Mouse (Mus musculus): ENCODE measurements around the gene Ppp2r2c. TPM values are rescaled to one million over a fixed set of nuclear protein-coding genes. Genes with fewer than 3 reads are reported as not detected.

The Ppp2r2c gene
- polyA plus RNA-seq, 1 experiment from 2014 or later: 12.2 TPM

- 54% methylated on average over 6 of the region's 6 CpGs for WGBS
Measured at GRCm38 (mm10) chr5:36900189-36900619, 31.9 kb downstream of the Ppp2r2c start.

GRCm38 (mm10) chr5:36902807-36903206 lies 34.5 kb downstream of the Ppp2r2c start:
- H3K27me3 ChIP-seq: no peaks in the 10 kb centered on the region
- H3K9me3 ChIP-seq: no peaks in the 10 kb centered on the region
- H3K4me3 ChIP-seq (replicated peaks): no peak overlapping the region
- no peaks in the 10 kb centered on the region for H3K36me3 ChIP-seq
- no peak overlapping the region for H3K4me2 ChIP-seq (replicated peaks)
- no peak for ATAC-seq
- H3K4me1 ChIP-seq (replicated peaks): peaks cover 15% of the 10 kb centered on the region
- WGBS: 82% methylated on average over 2 of the region's 2 CpGs
- H3K9ac ChIP-seq (replicated peaks): no peak overlapping the region
- H3K27ac ChIP-seq: no peak overlapping the region

More at GRCm38 (mm10) chr5:36900189-36900619, 31.9 kb downstream of the Ppp2r2c start:
- Histone ChIP-seq H3K4me3 (replicated peaks) (no peak overlapping the region), H3K4me1 (replicated peaks) (peaks cover 5% of the 10 kb centered on the region), H3K27me3 (no peaks in the 10 kb centered on the region), H3K4me2 (replicated peaks) (no peak overlapping the region), H3K36me3 (no peaks in the 10 kb centered on the region), H3K27ac (peak overlapping the region; percentile 10; the same call in 1 of the 2 replicates), H3K9ac (replicated peaks) (no peak overlapping the region), H3K9me3 (no peaks in the 10 kb centered on the region)
- ATAC-seq: no peak

- Histone ChIP-seq H3K9me3 (no peaks in the 10 kb centered on the region), H3K4me3 (replicated peaks) (no peak overlapping the region), H3K4me1 (replicated peaks) (peaks cover 19% of the 10 kb centered on the region), H3K4me2 (replicated peaks) (no peak overlapping the region), H3K36me3 (no peaks in the 10 kb centered on the region), H3K27me3 (no peaks in the 10 kb centered on the region), H3K27ac (no peak overlapping the region), H3K9ac (replicated peaks) (no peak overlapping the region)
- no peak for ATAC-seq
- WGBS: 90% methylated on average over 2 of the region's 2 CpGs
Measured at GRCm38 (mm10) chr5:36904131-36904530, 35.8 kb downstream of the Ppp2r2c start.

- 80% methylated on average over 9 of the region's 9 CpGs for WGBS
- ATAC-seq: no peak
- Histone ChIP-seq H3K4me1 (replicated peaks) (peaks cover 19% of the 10 kb centered on the region), H3K4me3 (replicated peaks) (no peak overlapping the region), H3K9ac (replicated peaks) (no peak overlapping the region), H3K9me3 (no peaks in the 10 kb centered on the region), H3K4me2 (replicated peaks) (no peak overlapping the region), H3K27ac (no peak overlapping the region), H3K27me3 (no peaks in the 10 kb centered on the region), H3K36me3 (no peaks in the 10 kb centered on the region)
Measured at GRCm38 (mm10) chr5:36904703-36905102, 36.4 kb downstream of the Ppp2r2c start.

GRCm38 (mm10) chr5:36905216-36905615 lies 36.9 kb downstream of the Ppp2r2c start:
- H3K4me3 ChIP-seq (replicated peaks): no peak overlapping the region
- peaks cover 17% of the 10 kb centered on the region for H3K4me1 ChIP-seq (replicated peaks)
- H3K36me3 ChIP-seq: no peaks in the 10 kb centered on the region
- 88% methylated on average over 8 of the region's 8 CpGs for WGBS
- H3K27me3 ChIP-seq: no peaks in the 10 kb centered on the region
- ATAC-seq: no peak
- no peak overlapping the region for H3K4me2 ChIP-seq (replicated peaks)
- H3K9me3 ChIP-seq: no peaks in the 10 kb centered on the region
- no peak overlapping the region for H3K9ac ChIP-seq (replicated peaks)
- H3K27ac ChIP-seq: no peak overlapping the region

GRCm38 (mm10) chr5:36907695-36908094 lies 39.4 kb downstream of the Ppp2r2c start:
- peaks cover 21% of the 10 kb centered on the region for H3K4me1 ChIP-seq (replicated peaks)
- no peak overlapping the region for H3K9ac ChIP-seq (replicated peaks)
- H3K4me3 ChIP-seq (replicated peaks): no peak overlapping the region
- H3K27ac ChIP-seq: no peak overlapping the region
- H3K4me2 ChIP-seq (replicated peaks): no peak overlapping the region
- no peaks in the 10 kb centered on the region for H3K27me3 ChIP-seq
- ATAC-seq: peak; percentile 65
- WGBS: 52% methylated on average over 10 of the region's 10 CpGs
- H3K9me3 ChIP-seq: no peaks in the 10 kb centered on the region
- no peaks in the 10 kb centered on the region for H3K36me3 ChIP-seq

- WGBS: 90% methylated on average over 21 of the region's 21 CpGs
- Histone ChIP-seq H3K36me3 (no peaks in the 10 kb centered on the region), H3K4me1 (replicated peaks) (peaks cover 21% of the 10 kb centered on the region), H3K9ac (replicated peaks) (no peak overlapping the region), H3K9me3 (no peaks in the 10 kb centered on the region), H3K27ac (no peak overlapping the region), H3K4me3 (replicated peaks) (no peak overlapping the region), H3K27me3 (no peaks in the 10 kb centered on the region), H3K4me2 (replicated peaks) (no peak overlapping the region)
- no peak for ATAC-seq
Measured at GRCm38 (mm10) chr5:36909545-36909944, 41.2 kb downstream of the Ppp2r2c start.

- no peaks in the 10 kb centered on the region for H3K27me3 ChIP-seq
- H3K9ac ChIP-seq (replicated peaks): no peak overlapping the region
- H3K4me1 ChIP-seq (replicated peaks): peaks cover 21% of the 10 kb centered on the region
- H3K4me2 ChIP-seq (replicated peaks): no peak overlapping the region
- H3K27ac ChIP-seq: no peak overlapping the region
- 0 out of 2 replicates have a peak, but pooled peaks have one; percentile 22 for ATAC-seq
- no peaks in the 10 kb centered on the region for H3K9me3 ChIP-seq
- no peak overlapping the region for H3K4me3 ChIP-seq (replicated peaks)
- H3K36me3 ChIP-seq: no peaks in the 10 kb centered on the region
- 38% methylated on average over 7 of the region's 7 CpGs for WGBS
Measured at GRCm38 (mm10) chr5:36910980-36911379, 42.7 kb downstream of the Ppp2r2c start.

- no peak overlapping the region for H3K4me3 ChIP-seq (replicated peaks)
- peaks cover 20% of the 10 kb centered on the region for H3K4me1 ChIP-seq (replicated peaks)
- no peak for ATAC-seq
- H3K36me3 ChIP-seq: no peaks in the 10 kb centered on the region
- H3K9me3 ChIP-seq: no peaks in the 10 kb centered on the region
- H3K27ac ChIP-seq: no peak overlapping the region
- no peak overlapping the region for H3K9ac ChIP-seq (replicated peaks)
- 85% methylated on average over 11 of the region's 11 CpGs for WGBS
- H3K4me2 ChIP-seq (replicated peaks): no peak overlapping the region
- no peaks in the 10 kb centered on the region for H3K27me3 ChIP-seq
Measured at GRCm38 (mm10) chr5:36911759-36912352, 43.5 kb downstream of the Ppp2r2c start.

GRCm38 (mm10) chr5:36912602-36913310 lies 44.4 kb downstream of the Ppp2r2c start:
- ATAC-seq: no peak
- no peak overlapping the region for H3K9ac ChIP-seq (replicated peaks)

GRCm38 (mm10) chr5:36915256-36915655 lies 46.9 kb downstream of the Ppp2r2c start:
- Histone ChIP-seq H3K9ac (replicated peaks) (no peak overlapping the region), H3K9me3 (no peaks in the 10 kb centered on the region), H3K27ac (no peak overlapping the region), H3K27me3 (no peaks in the 10 kb centered on the region), H3K4me3 (replicated peaks) (no peak overlapping the region), H3K4me1 (replicated peaks) (peaks cover 22% of the 10 kb centered on the region), H3K36me3 (no peaks in the 10 kb centered on the region), H3K4me2 (replicated peaks) (no peak overlapping the region)
- 64% methylated on average over 3 of the region's 3 CpGs for WGBS
- no peak for ATAC-seq

More at GRCm38 (mm10) chr5:36912602-36913310, 44.4 kb downstream of the Ppp2r2c start:
- Histone ChIP-seq H3K27ac (no peak overlapping the region), H3K4me1 (replicated peaks) (peaks cover 11% of the 10 kb centered on the region), H3K4me3 (replicated peaks) (no peak overlapping the region), H3K4me2 (replicated peaks) (no peak overlapping the region), H3K9me3 (no peaks in the 10 kb centered on the region), H3K36me3 (no peaks in the 10 kb centered on the region), H3K27me3 (no peaks in the 10 kb centered on the region)
- 71% methylated on average over 14 of the region's 14 CpGs for WGBS

- 95% methylated on average over 4 of the region's 4 CpGs for WGBS
- ATAC-seq: no peak
Measured at GRCm38 (mm10) chr5:36916581-36916980, 48.3 kb downstream of the Ppp2r2c start.

More at GRCm38 (mm10) chr5:36916581-36916980, 48.3 kb downstream of the Ppp2r2c start:
- Histone ChIP-seq H3K27me3 (no peaks in the 10 kb centered on the region), H3K9me3 (no peaks in the 10 kb centered on the region), H3K9ac (replicated peaks) (no peak overlapping the region), H3K4me3 (replicated peaks) (no peak overlapping the region), H3K27ac (no peak overlapping the region), H3K36me3 (no peaks in the 10 kb centered on the region), H3K4me2 (replicated peaks) (no peak overlapping the region), H3K4me1 (replicated peaks) (peaks cover 15% of the 10 kb centered on the region)

Data from midbrain, embryonic 13.5 days (tissue).